Mouse (Mus musculus) myocyte (in vitro differentiated cells): ENCODE measurements around the gene Prx.

Experiments used
- CEBPB ChIP-seq: IDR thresholded peaks from 2 replicates; pipeline ENCODE4 v1.6.1; 2011; ENCODE audit warnings: mild to moderate bottlenecking, moderate library complexity; ENCODE audit not compliant: poor library complexity, insufficient read depth, severe bottlenecking
- E2F4 ChIP-seq: IDR thresholded peaks from one replicate; pipeline ENCODE4 v1.6.1; 2011; ENCODE audit warnings: mild to moderate bottlenecking, control low read depth, moderate library complexity; ENCODE audit not compliant: insufficient read depth
- MAX ChIP-seq: IDR thresholded peaks from one replicate; pipeline ENCODE4 v1.6.1; 2011; ENCODE audit warnings: low read depth, mild to moderate bottlenecking, control low read depth
- MYOD1 ChIP-seq, 3 experiments: IDR thresholded peaks; one replicate each; pipeline ENCODE4 v1.6.1; 2011; ENCODE audit warnings: control low read depth in 2 of 3, low read depth in 2 of 3, mild to moderate bottlenecking in 2 of 3, moderate library complexity in 1 of 3; ENCODE audit not compliant: insufficient read length in 2 of 3, control insufficient read depth in 1 of 3
- MYOG ChIP-seq, 3 experiments: IDR thresholded peaks; one replicate each; pipeline ENCODE4 v1.6.1; 2011; ENCODE audit warnings: control low read depth in 2 of 3, low read depth in 2 of 3, mild to moderate bottlenecking in 2 of 3; ENCODE audit not compliant: insufficient read length in 2 of 3, control insufficient read depth in 1 of 3, insufficient read depth in 1 of 3
- POLR2A ChIP-seq: IDR thresholded peaks from one replicate; pipeline ENCODE4 v1.6.1; 2011; ENCODE audit warnings: low read depth, mild to moderate bottlenecking, control low read depth, moderate library complexity; ENCODE audit not compliant: insufficient read length
- POLR2AphosphoS2 ChIP-seq: IDR thresholded peaks from one replicate; pipeline ENCODE4 v1.6.1; 2011; ENCODE audit warnings: low read depth, control low read depth; ENCODE audit not compliant: insufficient read length
- REST ChIP-seq: IDR thresholded peaks from one replicate; pipeline ENCODE4 v1.6.1; 2011; ENCODE audit warnings: mild to moderate bottlenecking, control low read depth, moderate library complexity; ENCODE audit not compliant: insufficient read depth, insufficient read length
- SRF ChIP-seq: IDR thresholded peaks from one replicate; pipeline ENCODE4 v1.6.1; 2011; ENCODE audit warnings: low read depth; ENCODE audit not compliant: control insufficient read depth, insufficient read length
- TCF12 ChIP-seq: IDR thresholded peaks from one replicate; pipeline ENCODE4 v1.6.1; 2011; ENCODE audit warnings: mild to moderate bottlenecking, control low read depth; ENCODE audit not compliant: poor library complexity, insufficient read depth, severe bottlenecking
- TCF3 ChIP-seq: IDR thresholded peaks from one replicate; pipeline ENCODE4 v1.6.1; 2011; ENCODE audit warnings: low read depth, control low read depth; ENCODE audit not compliant: insufficient read length
- USF1 ChIP-seq: IDR thresholded peaks from one replicate; pipeline ENCODE4 v1.6.1; 2011; ENCODE audit warnings: low read depth, mild to moderate bottlenecking, control low read depth, moderate library complexity

DNA sequence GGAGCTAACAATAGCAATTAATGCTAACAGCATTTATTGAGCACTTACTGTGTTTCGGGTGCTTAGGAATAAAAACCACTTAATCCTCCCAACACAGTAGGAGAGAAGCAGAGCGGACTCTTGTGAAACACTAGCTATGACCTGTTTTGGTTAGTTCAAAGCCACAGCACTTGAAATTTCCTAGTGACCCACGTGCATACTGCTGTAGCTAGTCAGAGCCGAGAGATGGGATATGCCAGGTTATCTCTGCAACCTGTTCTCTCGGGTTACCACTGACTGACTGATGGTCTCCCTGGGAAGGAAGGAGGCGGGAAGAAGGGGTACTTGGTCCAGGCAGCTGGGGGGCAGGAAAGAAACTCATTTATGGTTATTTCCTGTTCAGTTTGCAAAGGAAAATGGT is 38.6 kb upstream of the Prx start:
- no peak for TF ChIP-seq TCF3
- TF ChIP-seq E2F4 = no peak
- no peak for TF ChIP-seq POLR2A
- no peak for TF ChIP-seq POLR2AphosphoS2
- no peak for TF ChIP-seq USF1
- TF ChIP-seq TCF12 = no peak
- no peak for TF ChIP-seq MAX
- TF ChIP-seq CEBPB = no peak
- no peak for TF ChIP-seq MYOD1 (IDR thresholded peaks at IDR 0.05; ENCODE audit: control insufficient read depth in 1 of 3, insufficient read length in 2 of 3, low read depth in 2 of 3)
- no peak for TF ChIP-seq MYOG (IDR thresholded peaks at IDR 0.05; ENCODE audit: control insufficient read depth in 1 of 3, insufficient read depth in 1 of 3, insufficient read length in 2 of 3, low read depth in 2 of 3)
- TF ChIP-seq REST = no peak
- no peak for TF ChIP-seq SRF
